Mouse (Mus musculus) midbrain, embryonic 11.5 days (tissue): ENCODE data around the gene Ltbr. TPM values are rescaled to one million over a fixed set of nuclear protein-coding genes. Genes with fewer than 3 reads are reported as not detected.

Source experiments
- ATAC-seq: fragments of 200-750 bp; cut with Nextera tagmentation; 2 replicates; pipeline ENCODE4 v1.8.0; 2017; ENCODE audit warnings: moderate TSS enrichment, moderate library complexity; ENCODE audit not compliant: low FRiP score
- DNase-seq: peaks from one replicate; pipeline ENCODE4 v3.0.0; 2015; ENCODE audit warnings: low spot score; ENCODE audit errors: missing footprints
- H3K27ac ChIP-seq: fragments of 300-500 bp; sonication (generic); 2 replicates; pipeline ENCODE4 v1.5.1; 2014; ENCODE audit warnings: low read depth, low read length
- H3K27me3 ChIP-seq: fragments of 300-500 bp; sonication (generic); 2 replicates; pipeline ENCODE4 v1.6.1; 2014; ENCODE audit warnings: mild to moderate bottlenecking, low read length, moderate library complexity, mixed read lengths; ENCODE audit not compliant: control insufficient read depth, insufficient read depth
- H3K36me3 ChIP-seq: fragments of 300-500 bp; sonication (generic); 2 replicates; pipeline ENCODE4 v1.6.1; 2014; ENCODE audit warnings: mild to moderate bottlenecking, low read length, moderate library complexity, mixed read lengths; ENCODE audit not compliant: control insufficient read depth, insufficient read depth
- H3K4me1 ChIP-seq: fragments of 300-500 bp; sonication (generic); 2 replicates; pipeline ENCODE4 v1.6.1; 2014; ENCODE audit warnings: low read length; ENCODE audit not compliant: control insufficient read depth, insufficient read depth
- H3K4me2 ChIP-seq: fragments of 300-500 bp; sonication (generic); 2 replicates; pipeline ENCODE4 v1.6.1; 2014; ENCODE audit warnings: mild to moderate bottlenecking, moderate library complexity
- H3K4me3 ChIP-seq: fragments of 300-500 bp; sonication (generic); 2 replicates; pipeline ENCODE4 v1.5.1; 2014; ENCODE audit warnings: low read depth, low read length
- H3K9ac ChIP-seq: fragments of 300-500 bp; sonication (generic); 2 replicates; pipeline ENCODE4 v1.6.1; 2014; ENCODE audit warnings: low read length
- H3K9me3 ChIP-seq: fragments of 300-500 bp; sonication (generic); 2 replicates; pipeline ENCODE4 v1.6.1; 2016; ENCODE audit warnings: low read length; ENCODE audit not compliant: control insufficient read depth
- WGBS: fragments of 180-500 bp; shearing (Covaris S2); extraction: QIAGEN DNeasy Blood & Tissue Kit; methylation state at CpG from one replicate; pipeline ENCODE4 v1.1.7; 2014; 5-methylcytosine and 5-hydroxymethylcytosine counted together
- polyA plus RNA-seq: library from polyadenylated mRNA; unstranded; fragments of >200 nt; fragmentation: Nextera tagmentation; extraction: Ambion mirVana; gene quantifications from 2 replicates; pipeline ENCODE4 v1.2.1, GENCODE M21; 2014

The Ltbr gene
- 18.0 and 19.7 TPM in 2 replicates for polyA plus RNA-seq

DNA sequence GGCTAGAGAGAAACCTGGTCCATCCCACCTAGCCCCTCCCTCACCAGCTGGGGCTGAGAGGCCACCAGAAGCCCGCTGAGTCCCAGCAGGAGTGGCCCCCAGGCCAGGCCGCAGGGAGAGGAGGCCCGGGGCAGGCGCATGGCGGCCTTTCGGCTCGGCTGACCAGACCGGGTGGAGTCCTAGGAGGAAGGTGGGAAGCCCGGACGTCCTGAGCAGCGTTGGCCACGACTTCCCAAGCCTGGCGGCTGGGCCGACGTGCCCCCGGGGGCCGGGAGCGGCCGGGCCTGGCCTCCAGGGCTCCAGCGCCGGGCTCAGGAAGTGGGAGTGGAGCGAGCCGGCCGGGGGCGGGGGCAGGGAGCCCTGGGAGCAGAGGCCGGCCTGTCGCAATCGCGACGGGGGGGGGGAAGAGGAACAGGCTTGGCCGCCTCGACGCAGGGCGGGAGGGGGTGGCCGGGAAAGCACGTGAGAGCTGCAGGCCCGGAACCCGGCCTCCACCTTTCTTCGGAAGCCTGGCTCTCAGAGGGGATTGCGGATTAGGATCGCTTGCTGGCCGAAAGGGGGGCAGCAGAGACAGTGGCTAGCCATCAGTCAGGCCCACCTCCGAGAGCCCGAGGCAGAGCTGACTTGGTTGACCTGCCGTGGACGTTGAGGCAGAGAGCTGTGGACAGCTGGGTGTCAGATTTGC is at the start of gene Ltbr:
TSS of gene Ltbr (minus strand) at position 340 of the 685 bp plus-strand sequence.
- WGBS, result 3% methylated on average over 43 of the region's 46 CpGs

GRCm38 (mm10) chr6:125363021-125363420 is 49.3 kb upstream of the Ltbr start:
- H3K36me3 ChIP-seq, result no peaks in the 10 kb centered on the region
- H3K4me1 ChIP-seq, result peaks cover 9% of the 10 kb centered on the region
- DNase-seq, result peak; percentile 88
- H3K4me3 ChIP-seq, result no peak overlapping the region
- no peaks in the 10 kb centered on the region for H3K9me3 ChIP-seq
- H3K9ac ChIP-seq, result 0 out of 2 replicates have a peak overlapping the region, but pooled peaks have one; percentile 6
- H3K27ac ChIP-seq, result no peak overlapping the region
- no peak for ATAC-seq
- WGBS, result 12% methylated on average over 15 of the region's 15 CpGs
- H3K4me2 ChIP-seq, result peak overlapping the region; percentile 20; the same call in 1 of the 2 replicates
- peaks cover 30% of the 10 kb centered on the region for H3K27me3 ChIP-seq

More for the DNA sequence above, at the start of gene Ltbr:
- Histone ChIP-seq H3K27ac (no peak within 1 kb of the TSS), H3K9me3 (no peaks in the 10 kb centered on the region), H3K27me3 (no peaks in the 10 kb centered on the region), H3K4me3 (peak within 1 kb of the TSS; percentile 37), H3K9ac (peak within 1 kb of the TSS; percentile 81), H3K4me2 (peak within 1 kb of the TSS; percentile 48), H3K4me1 (peaks cover 21% of the 10 kb centered on the region), H3K36me3 (no peaks in the 10 kb centered on the region)
- DNase-seq, result peak; percentile 96
- peak; percentile 77 for ATAC-seq

DNA sequence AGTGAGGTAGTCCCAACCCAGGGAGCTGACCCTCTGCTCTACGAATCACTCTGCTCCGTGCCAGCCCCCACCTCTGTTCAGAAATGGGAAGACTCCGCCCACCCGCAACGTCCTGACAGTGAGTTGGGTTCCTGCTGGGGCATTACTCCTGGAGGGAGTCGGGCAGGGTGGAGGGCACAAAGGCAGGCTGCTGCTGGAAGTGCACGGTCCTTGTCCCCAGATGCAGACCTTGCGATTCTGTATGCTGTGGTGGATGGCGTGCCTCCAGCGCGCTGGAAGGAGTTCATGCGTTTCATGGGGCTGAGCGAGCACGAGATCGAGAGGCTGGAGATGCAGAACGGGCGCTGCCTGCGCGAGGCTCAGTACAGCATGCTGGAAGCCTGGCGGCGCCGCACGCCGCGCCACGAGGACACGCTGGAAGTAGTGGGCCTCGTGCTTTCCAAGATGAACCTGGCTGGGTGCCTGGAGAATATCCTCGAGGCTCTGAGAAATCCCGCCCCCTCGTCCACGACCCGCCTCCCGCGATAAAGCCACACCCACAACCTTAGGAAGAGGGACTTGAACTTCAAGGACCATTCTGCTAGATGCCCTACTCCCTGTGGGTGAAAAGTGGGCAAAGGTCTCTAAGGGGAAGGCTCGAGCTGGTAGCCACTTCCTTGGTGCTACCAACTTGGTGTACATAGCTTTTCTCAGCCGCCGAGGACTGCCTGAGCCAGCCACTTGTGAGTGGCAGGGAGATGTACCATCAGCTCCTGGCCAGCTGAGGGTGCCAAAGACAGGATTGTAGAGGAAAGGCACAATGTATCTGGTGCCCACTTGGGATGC is 48.0 kb upstream of the Ltbr start:
- ATAC-seq (peak; percentile 33), DNase-seq (peak; percentile 87)
- Histone ChIP-seq H3K9ac (no peak overlapping the region), H3K9me3 (no peaks in the 10 kb centered on the region), H3K27me3 (peaks cover 30% of the 10 kb centered on the region), H3K4me3 (no peak overlapping the region), H3K4me2 (peak overlapping the region; percentile 28; the same call in 1 of the 2 replicates), H3K4me1 (peaks cover 9% of the 10 kb centered on the region), H3K27ac (no peak overlapping the region), H3K36me3 (no peaks in the 10 kb centered on the region)
- 13% methylated on average over 38 of the region's 38 CpGs for WGBS

DNA sequence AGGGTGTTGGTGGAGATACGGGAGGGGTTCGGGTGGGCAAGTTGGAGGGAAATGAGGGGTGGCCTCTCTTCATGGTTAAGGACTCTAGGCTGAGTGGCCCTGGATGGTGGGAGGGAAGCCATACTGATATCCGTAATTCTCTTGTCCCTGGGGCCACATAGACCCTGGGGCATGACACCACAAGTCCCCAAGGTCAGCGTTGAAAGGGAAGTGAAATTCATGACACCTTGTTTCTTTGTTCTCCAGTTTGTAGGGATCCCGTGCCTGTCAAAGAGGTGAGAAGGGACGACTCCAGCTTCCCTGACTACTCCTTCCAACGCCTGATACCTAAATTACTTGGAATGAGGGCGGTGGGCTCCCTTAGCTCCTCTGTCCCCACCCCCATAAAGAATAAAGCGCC is 47.2 kb upstream of the Ltbr start:
- H3K36me3 ChIP-seq, result no peaks in the 10 kb centered on the region
- H3K27me3 ChIP-seq, result peaks cover 30% of the 10 kb centered on the region
- no peak overlapping the region for H3K4me2 ChIP-seq
- DNase-seq (no peak), ATAC-seq (no peak)
- H3K4me1 ChIP-seq, result peaks cover 9% of the 10 kb centered on the region
- no peaks in the 10 kb centered on the region for H3K9me3 ChIP-seq
- 48% methylated on average over 9 of the region's 9 CpGs for WGBS
- no peak overlapping the region for H3K27ac ChIP-seq
- H3K9ac ChIP-seq, result no peak overlapping the region
- no peak overlapping the region for H3K4me3 ChIP-seq

DNA sequence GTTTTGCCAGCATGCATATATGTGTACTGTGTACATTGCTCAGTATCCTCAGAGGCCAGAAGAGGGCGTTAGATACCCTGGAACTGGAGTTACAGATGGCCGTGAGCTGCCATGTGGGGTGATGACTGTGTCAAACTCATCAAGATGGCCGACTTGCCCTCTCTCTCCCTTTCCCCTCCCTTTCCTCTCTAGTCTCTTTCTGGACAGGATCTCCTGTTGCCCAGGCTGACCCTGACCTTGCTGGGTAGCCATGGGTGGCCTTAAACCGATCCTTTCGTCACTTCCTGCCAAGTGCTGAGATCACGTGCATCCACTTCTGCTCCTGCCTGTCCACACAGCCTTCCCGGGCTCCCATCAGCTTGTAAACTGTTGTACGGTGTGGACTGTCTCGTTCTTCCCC is 46.3 kb upstream of the Ltbr start:
- WGBS, result 47% methylated on average over 9 of the region's 9 CpGs
- DNase-seq (peak; percentile 60), ATAC-seq (no peak)
- H3K9me3 ChIP-seq, result no peaks in the 10 kb centered on the region
- H3K27ac ChIP-seq, result no peak overlapping the region
- H3K4me1 ChIP-seq, result peaks cover 11% of the 10 kb centered on the region
- peaks cover 30% of the 10 kb centered on the region for H3K27me3 ChIP-seq
- H3K36me3 ChIP-seq, result no peaks in the 10 kb centered on the region
- H3K4me2 ChIP-seq, result no peak overlapping the region
- no peak overlapping the region for H3K4me3 ChIP-seq
- no peak overlapping the region for H3K9ac ChIP-seq

DNA sequence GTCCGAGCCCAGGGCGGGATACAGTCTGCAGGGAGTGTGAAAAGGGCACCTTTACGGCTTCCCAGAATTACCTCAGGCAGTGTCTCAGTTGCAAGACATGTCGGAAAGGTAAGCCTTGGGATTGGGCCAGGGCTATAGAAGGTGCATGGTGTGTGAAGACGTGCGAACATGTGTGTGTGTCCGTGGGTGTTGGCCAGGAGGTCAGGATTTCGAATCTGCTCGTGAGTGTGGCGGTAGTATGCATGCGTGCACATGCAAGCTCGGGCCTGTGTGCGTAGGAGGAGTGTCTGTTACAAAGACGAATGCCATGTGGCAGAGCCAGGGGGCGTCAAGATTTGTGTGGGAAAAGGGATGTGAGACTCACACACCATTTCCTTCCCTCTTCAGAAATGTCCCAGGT is 43.6 kb upstream of the Ltbr start:
- no peak overlapping the region for H3K4me2 ChIP-seq
- H3K4me3 ChIP-seq, result no peak overlapping the region
- H3K27me3 ChIP-seq, result peaks cover 9% of the 10 kb centered on the region; the same call in 1 of the 2 replicates
- no peaks in the 10 kb centered on the region for H3K36me3 ChIP-seq
- no peak for ATAC-seq
- H3K9me3 ChIP-seq, result no peaks in the 10 kb centered on the region
- 89% methylated on average over 15 of the region's 15 CpGs for WGBS
- DNase-seq, result no peak
- H3K4me1 ChIP-seq, result peaks cover 9% of the 10 kb centered on the region
- H3K9ac ChIP-seq, result no peak overlapping the region
- no peak overlapping the region for H3K27ac ChIP-seq

GRCm38 (mm10) chr6:125356264-125356663 is 42.6 kb upstream of the Ltbr start:
- Histone ChIP-seq H3K4me3 (no peak overlapping the region), H3K27ac (no peak overlapping the region), H3K36me3 (no peaks in the 10 kb centered on the region), H3K9ac (no peak overlapping the region), H3K4me1 (peaks cover 9% of the 10 kb centered on the region), H3K27me3 (peaks cover 3% of the 10 kb centered on the region; the same call in 1 of the 2 replicates), H3K9me3 (no peaks in the 10 kb centered on the region), H3K4me2 (no peak overlapping the region)
- DNase-seq, result peak; percentile 79
- WGBS, result 48% methylated on average over 8 of the region's 8 CpGs
- no peak for ATAC-seq

- Histone ChIP-seq H3K9ac (no peak overlapping the region), H3K4me2 (no peak overlapping the region), H3K27me3 (no peaks in the 10 kb centered on the region; the same call in 1 of the 2 replicates), H3K36me3 (no peaks in the 10 kb centered on the region), H3K4me3 (no peak overlapping the region), H3K27ac (no peak overlapping the region), H3K4me1 (peaks cover 13% of the 10 kb centered on the region), H3K9me3 (no peaks in the 10 kb centered on the region)
- DNase-seq (peak; percentile 82), ATAC-seq (no peak)
- 3% methylated on average over 10 of the region's 10 CpGs for WGBS
These were observed 41.6 kb upstream of the Ltbr start for GRCm38 (mm10) chr6:125355197-125355741.
